Mouse (Mus musculus) forebrain, embryonic 13.5 days (tissue): ENCODE data around the gene P2ry14. TPM values are rescaled to one million over a fixed set of nuclear protein-coding genes. Genes with fewer than 3 reads are reported as not detected.

Source experiments
- ATAC-seq: fragments of 200-750 bp; cut with Nextera tagmentation; 2 replicates; pipeline ENCODE4 v1.8.0; 2017
- H3K27ac ChIP-seq: fragments of 300-500 bp; sonication (generic); 2 replicates; pipeline ENCODE4 v1.5.1; 2015; ENCODE audit warnings: inconsistent platforms, mild to moderate bottlenecking, moderate library complexity
- H3K27me3 ChIP-seq: fragments of 300-500 bp; sonication (generic); 2 replicates; pipeline ENCODE4 v1.6.1; 2015; ENCODE audit warnings: mild to moderate bottlenecking, inconsistent platforms
- H3K36me3 ChIP-seq: fragments of 300-500 bp; sonication (generic); 2 replicates; pipeline ENCODE4 v1.6.1; 2015; ENCODE audit warnings: mild to moderate bottlenecking, inconsistent platforms; ENCODE audit not compliant: poor library complexity, severe bottlenecking
- H3K4me1 ChIP-seq: fragments of 300-500 bp; sonication (generic); 2 replicates; pipeline ENCODE4 v1.6.1; 2015; ENCODE audit warnings: inconsistent platforms
- H3K4me2 ChIP-seq: fragments of 300-500 bp; sonication (generic); 2 replicates; pipeline ENCODE4 v1.6.1; 2015; ENCODE audit warnings: inconsistent platforms, mild to moderate bottlenecking, moderate library complexity
- H3K4me3 ChIP-seq: fragments of 300-500 bp; sonication (generic); 2 replicates; pipeline ENCODE4 v1.5.1; 2015; ENCODE audit warnings: mild to moderate bottlenecking, inconsistent platforms
- H3K9ac ChIP-seq: fragments of 300-500 bp; sonication (generic); 2 replicates; pipeline ENCODE4 v1.6.1; 2015; ENCODE audit warnings: mild to moderate bottlenecking, inconsistent platforms
- H3K9me3 ChIP-seq: fragments of 300-500 bp; sonication (generic); replicated peaks from 2 replicates; pipeline ENCODE4 v1.6.1; 2016; ENCODE audit warnings: inconsistent platforms
- WGBS: fragments of 180-500 bp; shearing (Covaris S2); methylation state at CpG from one replicate; pipeline ENCODE4 v1.1.7; 2015; 5-methylcytosine and 5-hydroxymethylcytosine counted together
- polyA plus RNA-seq: library from polyadenylated mRNA; unstranded; fragments of >200 nt; fragmentation: Nextera tagmentation; extraction: Ambion mirVana; gene quantifications from 2 replicates; pipeline ENCODE4 v1.2.1, GENCODE M21; 2015

P2ry14 gene
- polyA plus RNA-seq, result 2.9 and 3.2 TPM in 2 replicates

DNA sequence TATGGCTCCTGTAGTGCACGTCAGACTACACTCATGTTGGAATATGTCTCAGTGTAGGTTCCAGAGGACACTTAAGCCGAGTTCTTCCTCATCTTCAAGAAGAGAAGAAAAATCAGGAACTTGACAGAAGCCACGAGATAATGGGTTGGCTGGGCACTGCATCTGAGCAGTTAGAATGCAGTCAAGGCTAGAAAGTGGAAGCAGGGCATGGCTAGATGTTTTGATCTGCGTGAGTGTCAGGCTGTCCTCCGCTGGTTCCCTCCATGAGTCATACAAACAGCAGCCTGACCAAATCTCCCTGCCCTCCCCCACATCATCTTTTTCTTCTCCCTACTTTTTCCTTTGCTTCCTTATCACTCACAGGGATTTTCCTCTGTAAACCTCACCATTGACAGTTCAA, at the start of gene P2ry14:
TSS of gene P2ry14 (minus strand) at position 195 of the 400 bp plus-strand sequence.
- no peaks in the 10 kb centered on the region for H3K27me3 ChIP-seq
- H3K4me2 ChIP-seq, result no peak within 1 kb of the TSS
- H3K4me1 ChIP-seq, result no peaks in the 10 kb centered on the region
- H3K36me3 ChIP-seq, result no peaks in the 10 kb centered on the region
- H3K27ac ChIP-seq, result no peak within 1 kb of the TSS
- ATAC-seq, result no peak
- no peak within 1 kb of the TSS for H3K4me3 ChIP-seq
- H3K9ac ChIP-seq, result no peak within 1 kb of the TSS
- WGBS, result 82% methylated on average over 5 of the region's 5 CpGs
- no peaks in the 10 kb centered on the region for H3K9me3 ChIP-seq

DNA sequence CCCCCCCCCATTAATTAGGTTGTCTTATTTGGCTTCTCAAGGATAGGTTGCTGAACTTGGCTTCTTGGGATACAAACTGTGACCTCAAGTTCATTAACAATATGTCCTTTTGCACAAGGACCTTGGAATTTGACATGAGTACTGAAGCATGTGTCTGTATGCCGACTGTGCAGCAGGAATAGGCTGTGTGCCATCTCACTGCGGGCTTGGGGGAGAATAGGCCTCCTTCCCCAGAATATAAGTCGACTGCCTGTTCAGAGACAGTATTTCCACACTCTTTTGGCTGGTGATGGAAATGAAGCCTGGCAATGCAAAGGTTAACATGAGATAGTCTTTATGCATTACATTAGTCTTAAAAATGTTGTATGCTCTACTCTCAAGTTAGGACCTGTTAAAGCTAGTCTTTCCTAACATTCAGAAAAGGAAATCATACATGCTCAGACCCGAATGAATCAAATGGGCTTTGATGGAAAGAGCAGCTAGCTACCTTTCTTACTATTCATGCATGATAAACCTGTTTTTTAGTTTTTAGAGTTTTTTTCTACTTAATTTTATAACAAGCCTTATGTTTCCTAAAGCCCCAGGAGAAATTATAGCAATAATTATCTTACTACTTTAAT, 44.0 kb upstream of the P2ry14 start:
- H3K27ac ChIP-seq, result no peak overlapping the region
- no peaks in the 10 kb centered on the region for H3K9me3 ChIP-seq
- H3K4me3 ChIP-seq, result no peak overlapping the region
- H3K36me3 ChIP-seq, result no peaks in the 10 kb centered on the region
- no peaks in the 10 kb centered on the region for H3K4me1 ChIP-seq
- no peak overlapping the region for H3K9ac ChIP-seq
- ATAC-seq, result no peak
- 78% methylated on average over 4 of the region's 4 CpGs for WGBS
- no peak overlapping the region for H3K4me2 ChIP-seq
- H3K27me3 ChIP-seq, result no peaks in the 10 kb centered on the region

DNA sequence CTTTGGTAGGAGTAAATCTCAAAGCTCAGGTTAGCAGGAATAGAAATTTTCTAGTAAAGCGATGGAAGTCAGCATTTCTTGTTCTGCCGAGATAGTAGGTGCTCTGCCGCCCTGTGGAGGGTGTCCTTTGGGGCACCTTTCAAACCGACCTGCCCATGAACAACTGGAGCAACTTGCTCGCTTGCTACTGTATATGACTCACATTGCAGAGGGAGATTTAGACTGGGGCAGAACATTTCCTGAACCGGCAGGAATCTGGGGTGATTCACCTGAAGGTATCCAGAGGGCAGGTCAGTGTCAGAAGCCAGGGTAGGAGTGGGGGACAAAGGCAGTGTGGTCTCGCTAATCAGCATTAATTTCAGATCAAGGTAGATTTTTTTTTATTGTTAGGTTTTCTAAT, 41.5 kb upstream of the P2ry14 start, which contains the start of gene Gpr87:
TSS of gene Gpr87 (minus strand) at position 167 of the 400 bp plus-strand sequence.
- Histone ChIP-seq H3K9me3 (no peaks in the 10 kb centered on the region), H3K27ac (no peak within 1 kb of the TSS), H3K36me3 (no peaks in the 10 kb centered on the region), H3K4me3 (no peak within 1 kb of the TSS), H3K9ac (no peak within 1 kb of the TSS), H3K27me3 (no peaks in the 10 kb centered on the region), H3K4me1 (no peaks in the 10 kb centered on the region), H3K4me2 (no peak within 1 kb of the TSS)
- no peak for ATAC-seq
- WGBS, result 91% methylated on average over 7 of the region's 7 CpGs

GRCm38 (mm10) chr3:59194099-59194498, 40.7 kb upstream of the P2ry14 start:
- no peaks in the 10 kb centered on the region for H3K9me3 ChIP-seq
- no peak overlapping the region for H3K4me2 ChIP-seq
- H3K9ac ChIP-seq, result no peak overlapping the region
- ATAC-seq, result no peak
- no peaks in the 10 kb centered on the region for H3K4me1 ChIP-seq
- no peak overlapping the region for H3K4me3 ChIP-seq
- no peaks in the 10 kb centered on the region for H3K36me3 ChIP-seq
- H3K27me3 ChIP-seq, result no peaks in the 10 kb centered on the region
- WGBS, result 89% methylated on average over 7 of the region's 7 CpGs
- no peak overlapping the region for H3K27ac ChIP-seq

DNA sequence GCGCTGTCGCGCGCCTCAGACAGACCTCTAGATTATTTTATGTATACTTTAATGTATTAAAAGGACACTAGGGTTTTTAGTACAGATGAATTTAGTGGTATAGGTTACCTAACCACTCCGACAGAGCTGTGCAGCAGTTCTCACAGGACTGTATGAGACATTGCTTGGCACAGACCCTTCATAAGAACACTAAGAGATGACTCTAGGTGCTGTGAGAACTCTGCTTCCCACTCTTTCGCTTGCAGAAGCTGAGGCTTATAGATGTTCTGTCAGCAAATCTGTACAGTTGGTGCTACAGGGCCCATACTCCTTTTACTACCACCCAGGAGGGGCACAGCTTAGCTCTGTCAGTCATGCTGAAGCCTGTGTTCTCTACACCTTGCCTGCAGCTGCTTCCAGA, 38.3 kb upstream of the P2ry14 start:
- no peak for ATAC-seq
- Histone ChIP-seq H3K36me3 (no peaks in the 10 kb centered on the region), H3K4me3 (no peak overlapping the region), H3K9me3 (no peaks in the 10 kb centered on the region), H3K4me2 (no peak overlapping the region), H3K27me3 (no peaks in the 10 kb centered on the region), H3K27ac (no peak overlapping the region), H3K9ac (no peak overlapping the region), H3K4me1 (no peaks in the 10 kb centered on the region)
- 97% methylated on average over 6 of the region's 6 CpGs for WGBS

DNA sequence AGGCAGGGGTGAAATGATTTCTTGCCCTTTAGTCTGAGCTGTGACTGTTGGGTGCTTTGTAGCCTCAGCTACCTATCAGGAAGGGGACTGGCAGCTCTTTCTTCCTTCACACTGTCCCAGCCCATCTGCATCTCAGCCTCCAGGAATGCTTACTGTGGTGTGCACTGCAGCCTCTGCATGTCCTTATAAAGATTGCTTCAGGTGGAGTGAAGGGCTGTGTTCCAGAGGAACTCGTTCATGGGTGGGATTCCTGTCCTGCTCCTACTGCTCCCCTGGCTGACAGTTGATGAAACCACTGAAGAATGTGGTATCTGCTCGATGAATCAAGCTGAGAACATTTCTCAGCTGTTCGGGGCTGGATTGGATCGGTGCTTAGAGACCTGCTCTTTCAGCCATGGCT, 33.9 kb upstream of the P2ry14 start:
- Histone ChIP-seq H3K4me2 (no peak overlapping the region), H3K27ac (no peak overlapping the region), H3K36me3 (no peaks in the 10 kb centered on the region), H3K27me3 (no peaks in the 10 kb centered on the region), H3K9ac (no peak overlapping the region), H3K4me1 (peaks cover under 1% of the 10 kb centered on the region; the same call in 1 of the 2 replicates), H3K4me3 (no peak overlapping the region), H3K9me3 (no peaks in the 10 kb centered on the region)
- ATAC-seq, result no peak
- WGBS, result 93% methylated on average over 4 of the region's 4 CpGs

DNA sequence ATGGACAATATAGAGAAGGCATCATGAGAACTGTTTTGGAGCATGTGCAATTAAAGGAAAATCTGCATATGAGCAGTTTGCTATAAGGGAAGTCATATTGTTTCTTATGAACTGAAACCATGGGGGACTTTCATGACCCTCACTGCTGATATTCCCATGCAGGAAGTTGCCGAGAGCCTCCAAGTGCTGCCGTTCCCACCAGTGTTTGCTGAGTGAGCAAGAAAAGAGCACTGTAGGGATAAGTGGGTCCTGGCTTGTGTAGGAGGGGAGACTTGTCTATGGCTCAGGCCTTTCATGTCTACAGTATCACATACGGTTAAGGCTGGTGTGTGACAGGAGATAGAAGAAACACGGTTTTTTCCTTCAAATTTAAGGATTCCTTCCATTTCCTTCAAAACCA, 32.2 kb upstream of the P2ry14 start:
- WGBS, result 89% methylated on average over 4 of the region's 4 CpGs

GRCm38 (mm10) chr3:59182129-59182528, 28.7 kb upstream of the P2ry14 start:
- Histone ChIP-seq H3K36me3 (no peaks in the 10 kb centered on the region), H3K27me3 (no peaks in the 10 kb centered on the region), H3K9ac (no peak overlapping the region), H3K4me2 (no peak overlapping the region), H3K9me3 (no peaks in the 10 kb centered on the region), H3K4me3 (no peak overlapping the region), H3K4me1 (peaks cover 7% of the 10 kb centered on the region), H3K27ac (no peak overlapping the region)
- no peak for ATAC-seq

More for the DNA sequence above, 32.2 kb upstream of the P2ry14 start:
- H3K4me1 ChIP-seq, result peaks cover 7% of the 10 kb centered on the region
- H3K9ac ChIP-seq, result no peak overlapping the region
- no peak for ATAC-seq
- H3K4me3 ChIP-seq, result no peak overlapping the region
- no peaks in the 10 kb centered on the region for H3K27me3 ChIP-seq
- H3K36me3 ChIP-seq, result no peaks in the 10 kb centered on the region
- no peak overlapping the region for H3K4me2 ChIP-seq
- no peak overlapping the region for H3K27ac ChIP-seq
- no peaks in the 10 kb centered on the region for H3K9me3 ChIP-seq

- 0 out of 2 replicates have a peak, but pooled peaks have one; percentile 8 for ATAC-seq
- no peaks in the 10 kb centered on the region for H3K36me3 ChIP-seq
- no peaks in the 10 kb centered on the region for H3K27me3 ChIP-seq
- no peaks in the 10 kb centered on the region for H3K9me3 ChIP-seq
- peaks cover 7% of the 10 kb centered on the region for H3K4me1 ChIP-seq
- H3K9ac ChIP-seq, result no peak overlapping the region
- no peak overlapping the region for H3K4me3 ChIP-seq
- 55% methylated on average over 5 of the region's 5 CpGs for WGBS
- no peak overlapping the region for H3K27ac ChIP-seq
- no peak overlapping the region for H3K4me2 ChIP-seq
These were observed 27.7 kb upstream of the P2ry14 start for GRCm38 (mm10) chr3:59181134-59181533.

- Histone ChIP-seq H3K4me1 (peaks cover 2% of the 10 kb centered on the region; the same call in 1 of the 2 replicates), H3K4me3 (no peak overlapping the region), H3K9me3 (no peaks in the 10 kb centered on the region), H3K4me2 (no peak overlapping the region), H3K9ac (no peak overlapping the region), H3K27me3 (no peaks in the 10 kb centered on the region), H3K36me3 (no peaks in the 10 kb centered on the region), H3K27ac (no peak overlapping the region)
- WGBS, result 76% methylated on average over 5 of the region's 5 CpGs
- ATAC-seq, result no peak
These were observed 23.5 kb upstream of the P2ry14 start for GRCm38 (mm10) chr3:59176871-59177270.

DNA sequence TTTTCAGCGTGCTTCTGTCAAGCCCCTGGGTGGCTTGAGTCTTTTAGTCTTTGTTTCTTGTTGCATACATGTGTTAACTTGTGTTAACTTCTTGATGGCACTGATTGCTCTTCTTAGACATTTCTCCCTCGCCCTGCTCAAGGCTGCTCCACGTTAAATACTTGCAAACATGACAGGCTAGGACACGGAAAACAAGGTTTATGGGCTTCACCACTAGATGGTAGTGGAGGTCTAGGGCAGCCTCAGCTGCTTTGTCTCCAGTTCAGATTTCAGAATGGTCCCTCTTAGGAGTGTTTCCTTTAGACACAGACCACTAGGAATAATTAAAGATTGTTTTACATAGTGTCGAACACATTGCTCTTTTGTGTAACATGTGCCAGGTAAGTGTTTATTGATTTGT, 21.8 kb upstream of the P2ry14 start:
- no peaks in the 10 kb centered on the region for H3K36me3 ChIP-seq
- no peak overlapping the region for H3K27ac ChIP-seq
- H3K4me3 ChIP-seq, result no peak overlapping the region
- ATAC-seq, result peak; percentile 84
- H3K4me2 ChIP-seq, result no peak overlapping the region
- no peaks in the 10 kb centered on the region for H3K4me1 ChIP-seq
- WGBS, result 39% methylated on average over 5 of the region's 5 CpGs
- no peaks in the 10 kb centered on the region for H3K9me3 ChIP-seq
- no peak overlapping the region for H3K9ac ChIP-seq
- H3K27me3 ChIP-seq, result no peaks in the 10 kb centered on the region

DNA sequence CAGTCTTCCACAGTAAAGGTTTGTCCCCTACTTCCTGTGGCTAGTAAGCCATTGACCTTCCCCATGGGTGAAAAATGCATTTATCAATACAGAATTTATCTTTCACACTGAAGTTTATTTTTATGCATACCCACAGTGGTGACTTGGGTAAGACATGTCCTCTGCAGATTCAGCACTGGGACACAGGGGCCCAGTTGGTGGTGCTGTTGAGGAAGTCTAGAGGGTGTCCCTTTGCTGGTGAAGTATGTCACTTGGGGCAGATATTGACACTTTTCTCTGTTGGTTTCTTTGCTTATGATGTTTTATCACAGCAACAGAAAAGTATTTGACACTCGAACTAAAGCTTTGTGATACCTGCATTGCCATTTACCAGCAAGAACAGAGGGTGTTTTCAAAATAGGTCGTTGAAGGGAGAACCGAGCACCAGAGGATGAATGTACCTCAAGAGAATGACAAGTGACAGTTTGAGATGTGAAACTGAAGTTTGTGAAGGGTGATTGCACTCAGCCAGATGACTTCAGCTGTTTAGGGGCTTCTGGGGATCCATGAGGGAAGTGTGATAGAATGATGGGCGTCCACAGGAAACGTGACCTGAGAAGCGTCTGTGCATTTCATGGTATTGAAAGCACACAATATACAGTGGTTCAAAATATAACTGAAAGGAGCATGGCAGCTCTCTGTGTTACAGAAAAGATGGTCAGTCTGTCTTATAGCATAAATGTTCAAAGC, 21.2 kb upstream of the P2ry14 start:
- no peak for ATAC-seq
- Histone ChIP-seq H3K4me3 (no peak overlapping the region), H3K27ac (no peak overlapping the region), H3K36me3 (no peaks in the 10 kb centered on the region), H3K9me3 (no peaks in the 10 kb centered on the region), H3K4me1 (no peaks in the 10 kb centered on the region), H3K4me2 (no peak overlapping the region), H3K9ac (no peak overlapping the region), H3K27me3 (no peaks in the 10 kb centered on the region)
- 81% methylated on average over 6 of the region's 6 CpGs for WGBS
